Mouse (Mus musculus): ENCODE data around the gene Stk11ip. TPM values are rescaled to one million over a fixed set of nuclear protein-coding genes. Genes with fewer than 3 reads are reported as not detected.

Gene Stk11ip
- polyA plus RNA-seq, 1 experiment from 2014 or later = 19.5 TPM

GRCm38 (mm10) chr1:75530546-75530945 is 9.2 kb downstream of the Stk11ip start:
- Histone ChIP-seq H3K36me3 (ENCODE audit: control insufficient read depth, insufficient read depth, low read length) (peaks cover 16% of the 10 kb centered on the region), H3K4me3 (ENCODE audit: low read length) (no peak overlapping the region), H3K27ac (ENCODE audit: low read length) (no peak overlapping the region), H3K9me3 (ENCODE audit: control insufficient read depth, low read length) (no peaks in the 10 kb centered on the region), H3K4me1 (replicated peaks; ENCODE audit: control insufficient read depth, insufficient read depth, low read length) (no peaks in the 10 kb centered on the region), H3K4me2 (ENCODE audit: low read depth, low read length) (no peak overlapping the region), H3K9ac (ENCODE audit: low read length) (no peak overlapping the region), H3K27me3 (ENCODE audit: control insufficient read depth, insufficient read depth, low read depth, low read length) (no peaks in the 10 kb centered on the region)
- ATAC-seq (ENCODE audit: low read depth) = 0 out of 2 replicates have a peak, but pooled peaks have one; percentile 36
- WGBS = 62% methylated on average over 4 of the region's 4 CpGs

- Histone ChIP-seq H3K36me3 (ENCODE audit: control insufficient read depth, insufficient read depth, low read length) (peaks cover 24% of the 10 kb centered on the region), H3K4me3 (ENCODE audit: low read length) (no peak overlapping the region), H3K4me2 (ENCODE audit: low read depth, low read length) (no peak overlapping the region), H3K9me3 (ENCODE audit: control insufficient read depth, low read length) (no peaks in the 10 kb centered on the region), H3K27me3 (ENCODE audit: control insufficient read depth, insufficient read depth, low read depth, low read length) (no peaks in the 10 kb centered on the region), H3K27ac (ENCODE audit: low read length) (no peak overlapping the region), H3K4me1 (replicated peaks; ENCODE audit: control insufficient read depth, insufficient read depth, low read length) (no peaks in the 10 kb centered on the region), H3K9ac (ENCODE audit: low read length) (no peak overlapping the region)
- ATAC-seq (ENCODE audit: low read depth) = no peak
- 87% methylated on average over 19 of the region's 19 CpGs for WGBS
Measured at GRCm38 (mm10) chr1:75532280-75533172, 11.2 kb downstream of the Stk11ip start.

- H3K27me3 ChIP-seq (ENCODE audit: control insufficient read depth, insufficient read depth, low read depth, low read length) = no peaks in the 10 kb centered on the region
- WGBS = 89% methylated on average over 19 of the region's 19 CpGs
- no peak for ATAC-seq (ENCODE audit: low read depth)
- H3K4me3 ChIP-seq (ENCODE audit: low read length) = no peak overlapping the region
- H3K4me1 ChIP-seq (replicated peaks; ENCODE audit: control insufficient read depth, insufficient read depth, low read length) = no peaks in the 10 kb centered on the region
- no peak overlapping the region for H3K27ac ChIP-seq (ENCODE audit: low read length)
- peaks cover 24% of the 10 kb centered on the region for H3K36me3 ChIP-seq (ENCODE audit: control insufficient read depth, insufficient read depth, low read length)
- no peak overlapping the region for H3K9ac ChIP-seq (ENCODE audit: low read length)
- H3K4me2 ChIP-seq (ENCODE audit: low read depth, low read length) = no peak overlapping the region
- no peaks in the 10 kb centered on the region for H3K9me3 ChIP-seq (ENCODE audit: control insufficient read depth, low read length)
Measured at GRCm38 (mm10) chr1:75533325-75534252, 12.3 kb downstream of the Stk11ip start.

- Histone ChIP-seq H3K27me3 (ENCODE audit: control insufficient read depth, insufficient read depth, low read depth, low read length) (no peaks in the 10 kb centered on the region), H3K9me3 (ENCODE audit: control insufficient read depth, low read length) (no peaks in the 10 kb centered on the region), H3K36me3 (ENCODE audit: control insufficient read depth, insufficient read depth, low read length) (peaks cover 22% of the 10 kb centered on the region), H3K4me1 (replicated peaks; ENCODE audit: control insufficient read depth, insufficient read depth, low read length) (no peaks in the 10 kb centered on the region), H3K4me2 (ENCODE audit: low read depth, low read length) (no peak overlapping the region), H3K9ac (ENCODE audit: low read length) (no peak overlapping the region), H3K4me3 (ENCODE audit: low read length) (no peak overlapping the region), H3K27ac (ENCODE audit: low read length) (no peak overlapping the region)
- WGBS = 76% methylated on average over 2 of the region's 2 CpGs
- no peak for ATAC-seq (ENCODE audit: low read depth)
Measured at GRCm38 (mm10) chr1:75537587-75537986, 16.3 kb downstream of the Stk11ip start.

- Histone ChIP-seq H3K4me1 (replicated peaks; ENCODE audit: control insufficient read depth, insufficient read depth, low read length) (no peaks in the 10 kb centered on the region), H3K9me3 (ENCODE audit: control insufficient read depth, low read length) (no peaks in the 10 kb centered on the region), H3K27ac (ENCODE audit: low read length) (no peak overlapping the region), H3K27me3 (ENCODE audit: control insufficient read depth, insufficient read depth, low read depth, low read length) (no peaks in the 10 kb centered on the region), H3K9ac (ENCODE audit: low read length) (no peak overlapping the region), H3K36me3 (ENCODE audit: control insufficient read depth, insufficient read depth, low read length) (peaks cover 19% of the 10 kb centered on the region), H3K4me2 (ENCODE audit: low read depth, low read length) (no peak overlapping the region), H3K4me3 (ENCODE audit: low read length) (no peak overlapping the region)
- ATAC-seq (ENCODE audit: low read depth) = no peak
- 74% methylated on average over 9 of the region's 9 CpGs for WGBS
Measured at GRCm38 (mm10) chr1:75538597-75539190, 17.4 kb downstream of the Stk11ip start.

- no peak overlapping the region for H3K4me2 ChIP-seq (ENCODE audit: low read depth, low read length)
- H3K36me3 ChIP-seq (ENCODE audit: control insufficient read depth, insufficient read depth, low read length) = peaks cover under 1% of the 10 kb centered on the region; the same call in 1 of the 2 replicates
- H3K27me3 ChIP-seq (ENCODE audit: control insufficient read depth, insufficient read depth, low read depth, low read length) = no peaks in the 10 kb centered on the region; the same call in 1 of the 2 replicates
- no peaks in the 10 kb centered on the region for H3K9me3 ChIP-seq (ENCODE audit: control insufficient read depth, low read length)
- ATAC-seq (ENCODE audit: low read depth) = no peak
- no peak overlapping the region for H3K9ac ChIP-seq (ENCODE audit: low read length)
- H3K4me1 ChIP-seq (replicated peaks; ENCODE audit: control insufficient read depth, insufficient read depth, low read length) = peaks cover 4% of the 10 kb centered on the region; the same call in 1 of the 2 replicates
- no peak overlapping the region for H3K27ac ChIP-seq (ENCODE audit: low read length)
- 90% methylated on average over 7 of the region's 7 CpGs for WGBS
- no peak overlapping the region for H3K4me3 ChIP-seq (ENCODE audit: low read length)
Measured at GRCm38 (mm10) chr1:75541496-75541895, 20.2 kb downstream of the Stk11ip start.

- Histone ChIP-seq H3K9me3 (ENCODE audit: control insufficient read depth, low read length) (no peaks in the 10 kb centered on the region), H3K4me2 (ENCODE audit: low read depth, low read length) (no peak overlapping the region), H3K27ac (ENCODE audit: low read length) (no peak overlapping the region), H3K9ac (ENCODE audit: low read length) (no peak overlapping the region), H3K36me3 (ENCODE audit: control insufficient read depth, insufficient read depth, low read length) (no peaks in the 10 kb centered on the region), H3K4me3 (ENCODE audit: low read length) (no peak overlapping the region), H3K4me1 (replicated peaks; ENCODE audit: control insufficient read depth, insufficient read depth, low read length) (peaks cover 8% of the 10 kb centered on the region; the same call in 1 of the 2 replicates), H3K27me3 (ENCODE audit: control insufficient read depth, insufficient read depth, low read depth, low read length) (no peaks in the 10 kb centered on the region; the same call in 1 of the 2 replicates)
- no peak for ATAC-seq (ENCODE audit: low read depth)
- WGBS = 84% methylated on average over 6 of the region's 6 CpGs
Measured at GRCm38 (mm10) chr1:75544351-75544750, 23.0 kb downstream of the Stk11ip start.

GRCm38 (mm10) chr1:75545965-75546956 is 24.9 kb downstream of the Stk11ip start, which contains the start of gene Slc4a3:
TSS of gene Slc4a3 (plus strand) at chr1:75546266.
- Histone ChIP-seq H3K27ac (ENCODE audit: low read length) (peak within 1 kb of the TSS; percentile 29), H3K4me1 (replicated peaks; ENCODE audit: control insufficient read depth, insufficient read depth, low read length) (peaks cover 8% of the 10 kb centered on the region; the same call in 1 of the 2 replicates), H3K9ac (ENCODE audit: low read length) (peak within 1 kb of the TSS; percentile 87), H3K27me3 (ENCODE audit: control insufficient read depth, insufficient read depth, low read depth, low read length) (no peaks in the 10 kb centered on the region; the same call in 1 of the 2 replicates), H3K4me3 (ENCODE audit: low read length) (peak within 1 kb of the TSS; percentile 75), H3K9me3 (ENCODE audit: control insufficient read depth, low read length) (no peaks in the 10 kb centered on the region), H3K36me3 (ENCODE audit: control insufficient read depth, insufficient read depth, low read length) (peaks cover 2% of the 10 kb centered on the region; the same call in 1 of the 2 replicates), H3K4me2 (ENCODE audit: low read depth, low read length) (peak within 1 kb of the TSS; percentile 86)
- WGBS = 2% methylated on average over 39 of the region's 64 CpGs
- ATAC-seq (ENCODE audit: low read depth) = peak; percentile 92
